Mouse (Mus musculus) heart, embryonic 15.5 days (tissue): ENCODE data around the gene Dcbld2. TPM values are rescaled to one million over a fixed set of nuclear protein-coding genes. Genes with fewer than 3 reads are reported as not detected.
"Not testable (repeated sequence)": the region's sequence is repeated elsewhere in the genome, so short reads cannot be mapped to it uniquely, and the experiment has no call there.

Source experiments
- ATAC-seq: fragments of 200-750 bp; cut with Nextera tagmentation; replicated peaks from 2 replicates; pipeline ENCODE4 v1.8.0; 2017; ENCODE audit warnings: low read depth, moderate TSS enrichment; ENCODE audit not compliant: insufficient number of reproducible peaks, insufficient read depth, low FRiP score
- H3K27ac ChIP-seq: fragments of 300-500 bp; sonication (generic); 2 replicates; pipeline ENCODE4 v1.5.1; 2015; ENCODE audit warnings: mild to moderate bottlenecking, inconsistent platforms
- H3K27me3 ChIP-seq: fragments of 300-500 bp; sonication (generic); 2 replicates; pipeline ENCODE4 v1.6.1; 2015; ENCODE audit warnings: inconsistent platforms
- H3K36me3 ChIP-seq: fragments of 300-500 bp; sonication (generic); 2 replicates; pipeline ENCODE4 v1.6.1; 2015; ENCODE audit warnings: mild to moderate bottlenecking, inconsistent platforms
- H3K4me1 ChIP-seq: fragments of 300-500 bp; sonication (generic); replicated peaks from 2 replicates; pipeline ENCODE4 v1.6.1; 2015; ENCODE audit warnings: inconsistent platforms
- H3K4me2 ChIP-seq: fragments of 300-500 bp; sonication (generic); 2 replicates; pipeline ENCODE4 v1.6.1; 2015; ENCODE audit warnings: inconsistent platforms, mild to moderate bottlenecking, moderate library complexity
- H3K4me3 ChIP-seq: fragments of 300-500 bp; sonication (generic); 2 replicates; pipeline ENCODE4 v1.5.1; 2015; ENCODE audit warnings: mild to moderate bottlenecking, inconsistent platforms
- H3K9ac ChIP-seq: fragments of 300-500 bp; sonication (generic); 2 replicates; pipeline ENCODE4 v1.6.1; 2015; ENCODE audit warnings: mild to moderate bottlenecking, inconsistent platforms
- H3K9me3 ChIP-seq: fragments of 300-500 bp; sonication (generic); replicated peaks from 2 replicates; pipeline ENCODE4 v1.6.1; 2016; ENCODE audit warnings: inconsistent platforms
- WGBS: fragments of 180-500 bp; shearing (Covaris S2); methylation state at CpG from one replicate; pipeline ENCODE4 v1.1.7; 2015; ENCODE audit warnings: mixed read lengths; 5-methylcytosine and 5-hydroxymethylcytosine counted together
- polyA plus RNA-seq: library from polyadenylated mRNA; unstranded; fragments of >200 nt; fragmentation: Nextera tagmentation; extraction: Ambion mirVana; gene quantifications from 2 replicates; pipeline ENCODE4 v1.2.1, GENCODE M21; 2015

The Dcbld2 gene
- polyA plus RNA-seq, 1 experiment from 2014 or later = 10.7 TPM

DNA sequence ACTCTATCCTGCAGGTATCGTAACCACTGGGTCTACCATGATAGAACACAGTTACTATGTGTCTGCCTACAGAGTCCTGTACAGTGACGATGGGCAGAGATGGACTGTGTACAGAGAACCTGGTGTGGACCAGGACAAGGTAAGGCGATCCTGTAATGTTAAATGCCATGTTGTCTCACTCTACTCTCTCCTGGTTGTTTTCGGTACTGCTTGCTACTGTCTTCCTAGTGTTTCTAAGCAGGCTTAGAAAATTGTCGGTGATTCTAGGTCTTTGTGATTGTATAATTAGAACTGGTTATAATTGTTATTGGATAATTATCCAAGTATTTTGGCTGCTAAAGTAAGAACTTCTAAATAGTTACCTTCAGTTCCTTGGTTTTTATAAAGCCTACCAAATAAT is 43.4 kb downstream of the Dcbld2 start:
- H3K36me3 ChIP-seq = peaks cover 24% of the 10 kb centered on the region

DNA sequence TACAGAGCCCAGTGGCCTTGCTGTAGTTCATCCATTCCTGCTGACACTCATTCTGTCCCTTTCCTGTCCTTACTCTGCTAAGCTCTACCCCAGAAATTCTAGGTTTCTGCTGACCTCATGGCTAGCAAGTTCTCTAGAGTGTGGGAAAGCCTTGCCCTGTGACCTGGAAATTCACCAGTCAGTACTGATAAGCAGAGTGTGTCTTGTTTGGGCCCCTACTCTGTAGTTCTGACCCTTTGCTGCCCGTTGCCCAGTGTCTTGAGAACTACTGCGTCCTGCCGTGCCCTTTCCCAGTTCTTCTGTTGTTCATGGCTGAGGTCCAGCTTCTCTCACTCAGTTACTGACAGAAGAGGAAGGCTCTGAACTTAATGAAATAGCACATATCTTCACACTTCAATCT is 44.9 kb downstream of the Dcbld2 start:
- Histone ChIP-seq H3K9me3 (no peaks in the 10 kb centered on the region), H3K27ac (peak overlapping the region; percentile 62)

More for the DNA sequence above, 43.4 kb downstream of the Dcbld2 start:
- Histone ChIP-seq H3K4me2 (no peak overlapping the region), H3K9ac (no peak overlapping the region), H3K9me3 (no peaks in the 10 kb centered on the region), H3K4me1 (peaks cover 5% of the 10 kb centered on the region), H3K27ac (no peak overlapping the region), H3K4me3 (no peak overlapping the region), H3K27me3 (no peaks in the 10 kb centered on the region)
- 91% methylated on average over 5 of the region's 5 CpGs for WGBS
- no peak for ATAC-seq

DNA sequence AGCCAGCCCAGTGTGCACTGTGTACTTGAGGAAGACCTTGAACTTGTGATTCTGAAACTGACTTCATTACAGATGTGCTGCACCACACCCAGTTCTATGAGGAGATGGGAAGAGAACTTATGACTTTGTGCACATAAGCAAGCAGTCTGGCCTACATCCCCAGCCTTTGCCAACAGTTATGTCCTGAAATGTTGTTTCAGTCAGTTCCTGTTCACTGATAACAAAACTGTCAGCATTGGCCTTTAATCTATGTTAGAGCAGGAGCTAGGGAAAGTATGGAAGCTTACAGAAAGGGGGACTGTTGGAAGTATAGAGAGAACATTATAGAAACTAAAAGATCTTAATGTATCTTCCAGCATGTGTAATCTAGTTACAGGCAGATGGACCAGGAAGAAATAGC is 45.6 kb downstream of the Dcbld2 start:
- peaks cover 34% of the 10 kb centered on the region for H3K36me3 ChIP-seq
- no peak overlapping the region for H3K9ac ChIP-seq
- H3K4me1 ChIP-seq = peaks cover 5% of the 10 kb centered on the region
- no peak overlapping the region for H3K4me2 ChIP-seq
- H3K9me3 ChIP-seq = no peaks in the 10 kb centered on the region
- H3K27ac ChIP-seq = peak overlapping the region; percentile 62
- ATAC-seq = 0 out of 2 replicates have a peak, but pooled peaks have one; percentile 34
- H3K4me3 ChIP-seq = no peak overlapping the region
- H3K27me3 ChIP-seq = no peaks in the 10 kb centered on the region

More for the DNA sequence above, 44.9 kb downstream of the Dcbld2 start:
- peak; percentile 84 for ATAC-seq
- WGBS = 29% methylated on average over 3 of the region's 3 CpGs
- Histone ChIP-seq H3K4me2 (no peak overlapping the region), H3K27me3 (no peaks in the 10 kb centered on the region), H3K9ac (no peak overlapping the region), H3K36me3 (peaks cover 30% of the 10 kb centered on the region), H3K4me3 (no peak overlapping the region), H3K4me1 (peaks cover 5% of the 10 kb centered on the region)

DNA sequence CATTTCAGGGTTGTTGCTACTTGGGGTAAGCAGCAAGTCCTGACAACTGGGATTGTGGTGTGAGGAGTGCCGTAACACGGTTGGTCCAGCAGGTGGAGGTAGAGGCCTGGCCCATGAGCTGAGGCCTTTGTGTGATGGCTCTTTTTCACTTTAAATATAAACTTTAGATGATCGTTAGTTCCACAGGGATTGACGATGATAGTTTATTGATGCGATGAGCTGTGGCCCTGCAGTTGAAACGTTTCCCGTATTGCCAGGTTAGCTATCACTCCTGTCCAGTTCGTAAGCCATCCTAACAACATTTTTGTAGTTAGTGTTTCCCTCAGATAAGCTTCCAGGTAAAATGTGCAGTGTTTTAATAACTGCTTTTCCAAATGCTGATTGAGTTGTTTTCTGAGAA is 46.4 kb downstream of the Dcbld2 start:
- Histone ChIP-seq H3K27me3 (no peaks in the 10 kb centered on the region), H3K4me1 (peaks cover 5% of the 10 kb centered on the region), H3K9me3 (no peaks in the 10 kb centered on the region), H3K27ac (no peak overlapping the region), H3K36me3 (peaks cover 37% of the 10 kb centered on the region), H3K4me3 (no peak overlapping the region), H3K4me2 (no peak overlapping the region), H3K9ac (no peak overlapping the region)
- WGBS = 58% methylated on average over 8 of the region's 8 CpGs
- ATAC-seq = no peak

DNA sequence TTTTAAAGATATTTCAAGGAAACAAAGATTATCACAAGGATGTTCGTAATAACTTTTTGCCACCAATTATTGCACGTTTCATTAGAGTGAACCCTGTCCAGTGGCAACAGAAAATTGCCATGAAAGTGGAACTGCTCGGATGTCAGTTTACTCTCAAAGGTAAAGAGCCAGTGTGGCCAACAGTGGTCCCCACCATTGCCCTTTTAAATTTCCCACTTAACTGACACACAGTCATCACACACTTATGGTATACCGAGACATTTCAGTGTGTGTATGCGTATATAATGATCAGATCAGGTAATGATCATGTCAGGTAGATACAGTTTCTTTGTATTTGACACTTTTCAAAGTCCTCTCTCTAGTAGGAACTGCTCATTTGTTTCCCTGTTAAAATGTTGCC is 46.9 kb downstream of the Dcbld2 start:
- no peak for ATAC-seq
- Histone ChIP-seq H3K9ac (no peak overlapping the region), H3K36me3 (peaks cover 33% of the 10 kb centered on the region), H3K4me1 (peaks cover 5% of the 10 kb centered on the region), H3K4me3 (no peak overlapping the region), H3K9me3 (no peaks in the 10 kb centered on the region), H3K27ac (no peak overlapping the region), H3K4me2 (no peak overlapping the region), H3K27me3 (no peaks in the 10 kb centered on the region)
- 86% methylated on average over 5 of the region's 5 CpGs for WGBS

DNA sequence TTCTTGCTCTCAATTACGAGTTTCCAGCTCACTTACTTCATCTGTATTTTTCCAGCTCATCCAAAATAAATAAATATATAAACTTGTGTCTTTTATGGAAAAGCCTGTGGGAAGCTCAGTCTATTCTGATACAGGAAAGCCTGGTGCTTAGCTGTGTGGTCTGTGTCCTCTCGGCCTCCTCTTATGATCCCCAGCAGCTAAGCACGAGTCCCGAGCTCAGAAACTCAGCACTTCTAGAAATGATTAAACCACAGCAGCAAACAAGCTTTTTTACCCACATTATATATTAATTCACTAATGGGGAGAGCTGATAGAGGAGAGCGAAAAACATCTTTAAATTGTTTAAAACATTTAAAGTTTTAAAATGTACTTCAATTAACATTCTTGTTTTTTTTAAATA is 48.2 kb downstream of the Dcbld2 start:
- Histone ChIP-seq H3K4me3 (no peak overlapping the region), H3K9me3 (no peaks in the 10 kb centered on the region), H3K36me3 (peaks cover 26% of the 10 kb centered on the region), H3K4me2 (no peak overlapping the region), H3K27me3 (no peaks in the 10 kb centered on the region), H3K4me1 (peaks cover 17% of the 10 kb centered on the region), H3K27ac (no peak overlapping the region), H3K9ac (no peak overlapping the region)
- WGBS = 78% methylated on average over 5 of the region's 5 CpGs
- ATAC-seq = no peak

DNA sequence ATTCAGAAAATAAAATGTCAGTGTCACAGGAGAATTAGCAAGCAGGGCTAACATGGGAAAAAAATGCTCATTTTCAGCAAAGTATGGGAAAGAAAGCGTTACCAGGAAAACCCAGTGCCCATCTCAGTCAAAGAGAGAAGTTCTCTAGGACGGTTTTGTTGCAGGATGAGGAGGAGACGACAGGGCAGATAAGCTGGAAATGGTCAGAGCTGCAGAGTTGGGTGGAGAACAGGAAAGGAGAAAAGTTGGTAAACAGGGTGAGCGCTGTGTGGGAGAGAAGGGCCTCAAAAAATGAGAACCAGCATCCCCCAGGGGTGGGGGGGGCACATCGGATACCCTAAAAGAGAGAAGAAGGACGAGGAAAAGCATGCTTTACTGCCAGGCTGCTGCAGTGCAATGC is 48.7 kb downstream of the Dcbld2 start:
- WGBS = 46% methylated on average over 6 of the region's 6 CpGs
- H3K9me3 ChIP-seq = no peaks in the 10 kb centered on the region
- no peak overlapping the region for H3K27ac ChIP-seq
- peaks cover 17% of the 10 kb centered on the region for H3K4me1 ChIP-seq
- H3K4me2 ChIP-seq = no peak overlapping the region
- no peak overlapping the region for H3K9ac ChIP-seq
- no peak overlapping the region for H3K4me3 ChIP-seq
- ATAC-seq = no peak
- H3K27me3 ChIP-seq = no peaks in the 10 kb centered on the region
- peaks cover 24% of the 10 kb centered on the region for H3K36me3 ChIP-seq

DNA sequence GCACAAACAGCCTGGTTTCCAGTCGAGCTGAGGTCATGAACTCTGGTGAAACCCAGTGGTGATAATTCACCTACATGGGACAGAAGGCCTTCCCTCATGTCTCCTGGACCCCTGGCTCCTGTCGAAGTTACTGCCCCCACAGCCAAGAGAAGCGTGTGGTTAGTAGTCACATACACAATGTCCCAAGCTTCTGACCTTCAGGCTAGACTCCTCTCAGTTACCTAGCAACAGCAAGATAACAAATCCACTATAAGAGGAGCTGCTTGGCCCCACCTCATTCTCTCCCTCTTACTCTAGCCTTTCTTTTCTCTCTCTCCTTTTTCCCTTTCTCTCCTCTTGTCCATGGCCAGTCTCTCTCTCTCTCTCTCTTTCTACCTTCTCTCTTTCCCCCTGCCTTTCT is 51.7 kb downstream of the Dcbld2 start:
- Histone ChIP-seq H3K4me2 (peak overlapping the region; percentile 44), H3K4me1 (peaks cover 11% of the 10 kb centered on the region; the same call in 1 of the 2 replicates), H3K36me3 (peaks cover 42% of the 10 kb centered on the region), H3K27ac (peak overlapping the region; percentile 84)
- 19% methylated on average over 3 of the region's 3 CpGs for WGBS
- H3K27me3 ChIP-seq, H3K4me3 ChIP-seq, H3K9ac ChIP-seq, H3K9me3 ChIP-seq: not testable (repeated sequence)
- ATAC-seq = peak; percentile 53

DNA sequence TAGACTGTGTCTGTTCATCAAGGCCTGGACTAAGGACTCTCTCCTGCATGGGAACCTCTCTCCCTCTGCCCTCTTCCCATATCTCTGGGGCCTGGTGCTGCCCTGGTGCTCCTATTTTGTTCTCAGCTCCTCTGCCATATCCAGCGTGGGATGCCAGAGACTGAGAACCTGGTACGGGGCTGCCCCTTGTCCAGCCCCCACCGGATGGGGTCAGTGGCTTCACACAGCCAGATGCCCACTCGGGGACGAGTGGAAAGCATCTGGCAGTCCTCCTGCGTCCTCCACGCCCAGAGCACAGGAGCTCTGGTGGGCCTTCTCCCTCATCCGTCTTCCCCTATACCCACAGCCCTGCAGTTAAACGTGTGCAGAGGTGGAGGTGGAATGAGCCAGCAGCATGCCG is 52.1 kb downstream of the Dcbld2 start:
- peaks cover 11% of the 10 kb centered on the region; the same call in 1 of the 2 replicates for H3K4me1 ChIP-seq
- peaks cover 47% of the 10 kb centered on the region for H3K36me3 ChIP-seq
- H3K4me2 ChIP-seq = peak overlapping the region; percentile 44
- no peaks in the 10 kb centered on the region for H3K9me3 ChIP-seq
- whole genome bisulfite sequencing = 51% methylated on average over 10 of the region's 10 CpGs
- H3K9ac ChIP-seq = 0 out of 2 replicates have a peak overlapping the region, but pooled peaks have one; percentile 6
- no peaks in the 10 kb centered on the region for H3K27me3 ChIP-seq
- no peak for ATAC-seq
- H3K27ac ChIP-seq = peak overlapping the region; percentile 84
- H3K4me3 ChIP-seq = no peak overlapping the region

DNA sequence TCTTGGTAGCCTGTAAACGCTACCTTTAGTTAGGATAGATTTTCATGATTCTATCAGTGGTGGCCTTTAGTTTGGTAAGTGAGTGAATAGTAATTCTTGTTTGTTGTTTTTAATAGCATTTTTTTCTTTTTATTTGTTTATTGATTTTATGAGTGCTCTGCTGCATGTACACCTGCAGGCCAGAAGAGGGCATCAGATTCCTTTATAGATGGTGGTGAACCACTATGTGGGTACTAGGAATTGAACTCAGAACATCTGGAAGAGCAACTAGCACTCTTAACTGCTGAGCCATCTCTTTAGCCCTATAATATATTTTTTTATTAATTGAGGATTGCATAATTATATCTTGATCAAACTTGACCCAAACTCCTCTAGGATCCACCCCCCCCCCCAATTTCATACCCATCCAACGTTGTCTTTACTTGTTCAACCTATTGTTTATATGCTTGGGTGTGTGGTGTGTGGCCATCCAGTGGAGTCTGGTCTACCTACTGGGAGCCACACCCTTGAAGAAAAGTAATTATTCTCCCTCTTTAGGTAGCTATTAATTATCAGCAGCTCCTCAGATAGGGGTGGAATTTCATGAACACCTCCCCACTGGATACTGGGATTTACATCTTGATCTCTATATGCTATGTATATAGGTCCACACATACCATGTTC is 53.7 kb downstream of the Dcbld2 start:
- no peak overlapping the region for H3K4me3 ChIP-seq
- no peaks in the 10 kb centered on the region for H3K27me3 ChIP-seq
- ATAC-seq = no peak
- H3K9ac ChIP-seq = no peak overlapping the region
- H3K9me3 ChIP-seq = no peaks in the 10 kb centered on the region
- no peak overlapping the region for H3K27ac ChIP-seq
- peaks cover 17% of the 10 kb centered on the region; the same call in 1 of the 2 replicates for H3K4me1 ChIP-seq
- H3K4me2 ChIP-seq = no peak overlapping the region
- 87% methylated on average over 2 of the region's 2 CpGs for WGBS
- peaks cover 52% of the 10 kb centered on the region for H3K36me3 ChIP-seq

DNA sequence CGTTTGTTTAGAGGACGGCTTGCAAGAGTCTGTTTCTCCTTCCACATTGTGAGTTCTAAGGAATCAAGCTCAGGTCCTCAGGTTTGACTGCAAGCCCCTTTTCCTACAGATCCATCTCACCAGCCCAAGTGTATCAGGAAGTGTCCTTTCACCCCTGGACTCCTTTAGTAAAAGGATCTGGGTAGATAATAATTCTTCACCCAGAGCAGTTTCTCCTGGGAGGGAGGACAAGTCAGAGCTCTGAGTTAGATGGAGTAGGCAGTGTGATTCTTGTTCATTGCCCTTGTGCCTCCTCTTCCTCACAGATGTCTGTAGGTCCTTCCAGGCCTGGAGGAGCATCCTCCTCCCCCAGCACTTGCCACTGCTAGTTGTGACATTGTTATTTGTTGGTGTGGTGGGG is 54.3 kb downstream of the Dcbld2 start:
- H3K27ac ChIP-seq = no peak overlapping the region
- H3K4me2 ChIP-seq = no peak overlapping the region
- 90% methylated on average over 2 of the region's 2 CpGs for WGBS
- peaks cover 47% of the 10 kb centered on the region for H3K36me3 ChIP-seq
- H3K4me1 ChIP-seq = peaks cover 17% of the 10 kb centered on the region; the same call in 1 of the 2 replicates
- no peaks in the 10 kb centered on the region for H3K9me3 ChIP-seq
- H3K9ac ChIP-seq = no peak overlapping the region
- no peaks in the 10 kb centered on the region for H3K27me3 ChIP-seq
- H3K4me3 ChIP-seq = no peak overlapping the region
- no peak for ATAC-seq

DNA sequence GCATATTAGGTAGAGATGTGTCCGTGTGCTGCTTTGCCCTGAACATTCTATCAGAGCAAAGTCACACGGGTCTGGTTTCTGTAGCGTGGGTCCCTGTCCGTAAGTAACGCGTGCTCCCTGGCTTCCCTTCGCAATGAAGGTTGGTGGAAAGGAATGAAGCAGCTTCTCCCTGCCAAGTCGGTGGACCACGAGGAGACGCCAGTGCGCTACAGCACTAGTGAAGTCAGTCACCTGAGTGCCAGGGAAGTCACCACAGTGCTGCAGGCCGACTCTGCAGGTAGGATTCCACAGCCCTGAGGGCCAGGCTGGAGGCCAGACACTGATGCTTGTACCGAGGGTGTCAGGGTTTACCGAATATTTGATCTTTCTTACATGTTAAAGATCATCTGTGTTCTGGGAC is 55.8 kb downstream of the Dcbld2 start:
- WGBS = 85% methylated on average over 14 of the region's 14 CpGs
- no peaks in the 10 kb centered on the region for H3K9me3 ChIP-seq
- no peak overlapping the region for H3K4me3 ChIP-seq
- H3K4me2 ChIP-seq = no peak overlapping the region
- no peak overlapping the region for H3K9ac ChIP-seq
- no peak overlapping the region for H3K27ac ChIP-seq
- peaks cover 17% of the 10 kb centered on the region; the same call in 1 of the 2 replicates for H3K4me1 ChIP-seq
- H3K36me3 ChIP-seq = peaks cover 42% of the 10 kb centered on the region
- ATAC-seq = no peak
- H3K27me3 ChIP-seq = no peaks in the 10 kb centered on the region
